Mouse (Mus musculus) E14TG2a.4 (cell line): ENCODE results near the gene Aipl1.

Experiments
- CTCF ChIP-seq: conservative IDR thresholded peaks from 2 replicates; pipeline ENCODE4 v1.5.1; 2014; ENCODE audit warnings: low read length
- NANOG ChIP-seq: IDR thresholded peaks from 2 replicates; pipeline ENCODE4 v1.6.1; 2014; ENCODE audit warnings: borderline replicate concordance, low read length, mixed read lengths

DNA sequence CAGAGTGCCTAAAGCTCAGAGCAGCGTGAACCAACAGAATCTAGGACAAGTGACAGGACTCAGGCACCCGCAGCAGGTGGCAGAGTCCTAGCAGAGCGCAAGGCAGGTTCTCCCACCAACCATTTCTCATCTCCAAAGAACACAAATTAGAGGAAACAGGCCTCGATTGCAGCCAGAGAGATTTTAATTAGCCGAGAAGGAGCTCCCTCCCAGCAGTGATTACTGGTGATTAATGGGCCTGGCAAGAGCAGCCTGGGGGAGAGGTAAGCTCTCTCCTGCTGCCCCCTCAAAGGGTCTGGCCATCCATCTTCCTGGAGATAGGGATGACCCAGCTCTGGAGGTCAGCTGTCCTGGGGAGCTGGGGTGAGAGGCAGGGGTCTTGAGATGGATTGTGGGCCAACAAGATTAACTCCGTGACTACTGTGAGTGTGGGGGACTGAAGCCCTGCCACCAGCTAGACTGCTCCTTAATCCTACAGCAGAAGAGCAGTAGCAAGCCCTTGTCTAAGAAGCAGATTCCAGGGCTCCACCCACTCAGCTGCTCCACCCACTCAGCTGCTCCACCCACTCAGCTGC, 35.1 kb upstream of the Aipl1 start:
- TF ChIP-seq CTCF (no peak), NANOG (no peak)
